Mouse (Mus musculus): ENCODE measurements around the gene Tanc2.
A peak's percentile ranks its signal among the peaks of the same experiment; 100 is the strongest.

Tanc2 gene

GRCm38 (mm10) chr11:105589877-105590641 lies at the start of gene Tanc2:
Tanc2 (plus strand) TSS chr11:105589986.
- DNase-seq = peak; percentile 20 to 24

GRCm38 (mm10) chr11:105540781-105541180 lies 49.0 kb upstream of the Tanc2 start:
- no peak for DNase-seq

DNA sequence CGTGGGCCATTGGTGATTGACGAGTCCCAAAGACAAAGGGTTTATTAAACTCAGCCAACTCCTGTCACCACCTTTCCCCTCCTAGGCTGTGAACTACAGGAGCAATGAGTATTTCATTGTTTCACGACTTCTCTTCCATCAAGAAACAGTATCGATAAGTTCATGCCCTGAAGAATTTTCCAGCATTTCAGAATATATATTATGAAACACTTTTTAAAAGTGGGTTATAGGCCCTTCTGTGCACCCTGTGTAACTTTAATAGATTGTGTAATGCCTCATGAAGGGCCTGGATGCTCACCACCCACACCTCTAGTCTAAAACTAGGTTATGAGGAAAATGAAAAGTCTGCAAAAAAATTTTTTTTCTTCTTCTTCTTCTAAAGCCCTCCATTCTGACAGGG lies 48.4 kb upstream of the Tanc2 start:
- DNase-seq = no peak

GRCm38 (mm10) chr11:105542129-105542528 lies 47.7 kb upstream of the Tanc2 start:
- no peak for DNase-seq

DNA sequence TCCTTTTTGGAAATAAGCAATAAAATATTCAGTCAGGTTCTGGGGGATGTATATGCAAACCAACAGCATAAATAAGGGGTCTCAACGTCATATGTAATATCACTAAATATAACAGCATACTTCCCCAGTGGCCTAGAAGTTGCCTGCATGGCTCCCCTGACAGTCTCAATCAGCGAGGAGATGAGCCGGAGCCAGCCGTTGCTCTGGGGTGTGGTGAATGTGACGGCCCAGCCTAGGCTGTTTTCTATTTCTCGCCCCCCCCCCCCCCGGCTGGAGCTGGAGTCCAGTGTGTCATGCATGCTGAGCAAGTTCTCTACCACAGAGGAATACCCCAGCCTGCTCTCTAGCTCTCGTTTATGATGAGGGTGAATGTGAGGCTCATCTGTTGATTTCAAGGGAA lies 44.0 kb upstream of the Tanc2 start:
- DNase-seq = no peak

GRCm38 (mm10) chr11:105546393-105546792 lies 43.4 kb upstream of the Tanc2 start:
- DNase-seq = no peak

DNA sequence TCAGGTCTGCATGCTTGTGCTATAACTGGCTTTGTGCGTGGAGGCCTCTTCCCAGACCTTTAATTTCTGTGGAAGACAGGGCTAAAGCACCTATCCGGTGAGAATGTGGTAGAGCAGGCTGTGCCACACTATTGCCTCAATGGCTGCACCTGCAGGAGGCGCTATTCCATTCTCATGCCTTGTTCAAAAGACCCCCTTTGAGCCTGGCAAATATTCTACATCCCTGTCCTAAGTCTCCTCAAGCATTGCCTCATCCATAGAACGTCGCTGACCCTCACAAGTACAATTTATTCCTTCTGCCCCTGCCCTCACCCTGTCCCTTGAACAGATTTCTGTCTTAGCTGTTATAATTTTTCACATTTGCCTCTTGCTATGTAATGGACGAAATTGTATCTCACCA lies 41.4 kb upstream of the Tanc2 start:
- no peak for DNase-seq

GRCm38 (mm10) chr11:105549164-105550121 lies 40.3 kb upstream of the Tanc2 start:
- no peak for DNase-seq

GRCm38 (mm10) chr11:105557285-105557684 lies 32.5 kb upstream of the Tanc2 start:
- no peak for DNase-seq

- no peak for DNase-seq
These were observed 31.7 kb upstream of the Tanc2 start for GRCm38 (mm10) chr11:105558091-105558490.

- no peak for DNase-seq
These were observed 30.8 kb upstream of the Tanc2 start for GRCm38 (mm10) chr11:105558803-105559505.

DNA sequence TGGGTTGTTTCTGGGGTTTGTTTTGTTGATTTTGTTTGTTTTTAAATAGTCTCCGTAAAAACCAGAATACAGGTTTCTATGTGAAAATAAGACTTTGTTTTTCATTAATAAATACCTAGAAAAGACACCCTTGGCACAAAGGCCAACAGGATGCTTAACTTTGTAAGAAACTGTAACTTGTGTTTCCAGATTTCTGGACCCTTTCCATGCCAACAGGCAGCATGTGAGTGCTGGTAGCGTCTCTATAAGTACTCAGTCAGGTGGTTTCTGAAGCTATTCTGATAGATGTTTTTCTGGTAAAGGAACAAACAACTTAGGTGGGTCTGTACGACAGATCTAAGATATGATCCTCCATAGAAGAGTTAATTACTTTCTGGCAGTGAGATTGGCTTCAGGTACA lies 26.2 kb upstream of the Tanc2 start:
- no peak for DNase-seq

GRCm38 (mm10) chr11:105567221-105567641 lies 22.6 kb upstream of the Tanc2 start:
- no peak for DNase-seq

- DNase-seq = no peak
These were observed 17.8 kb upstream of the Tanc2 start for GRCm38 (mm10) chr11:105571996-105572395.

GRCm38 (mm10) chr11:105574241-105574640 lies 15.5 kb upstream of the Tanc2 start:
- DNase-seq = no peak

DNA sequence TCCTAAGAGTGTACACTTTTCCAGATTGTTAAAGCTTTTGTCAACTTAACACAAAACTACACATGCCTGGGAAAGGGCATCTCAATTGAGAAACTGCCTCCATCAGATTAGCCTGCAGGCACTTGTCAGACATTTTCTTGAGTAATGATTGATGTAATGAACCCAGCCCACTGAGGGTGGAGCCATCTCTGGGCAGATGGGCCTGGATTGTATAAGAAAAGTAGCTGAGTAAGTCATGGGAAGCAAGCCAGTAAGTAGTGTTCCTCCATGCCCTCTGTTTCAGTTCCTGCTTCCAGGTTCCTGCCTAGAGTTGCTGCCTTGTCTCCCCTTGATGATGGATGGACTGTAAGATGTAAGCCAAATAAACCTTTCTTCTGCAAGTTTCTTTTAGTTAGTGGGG lies 12.6 kb upstream of the Tanc2 start:
- DNase-seq = no peak

GRCm38 (mm10) chr11:105582020-105582419 lies 7.8 kb upstream of the Tanc2 start:
- no peak for DNase-seq

DNA sequence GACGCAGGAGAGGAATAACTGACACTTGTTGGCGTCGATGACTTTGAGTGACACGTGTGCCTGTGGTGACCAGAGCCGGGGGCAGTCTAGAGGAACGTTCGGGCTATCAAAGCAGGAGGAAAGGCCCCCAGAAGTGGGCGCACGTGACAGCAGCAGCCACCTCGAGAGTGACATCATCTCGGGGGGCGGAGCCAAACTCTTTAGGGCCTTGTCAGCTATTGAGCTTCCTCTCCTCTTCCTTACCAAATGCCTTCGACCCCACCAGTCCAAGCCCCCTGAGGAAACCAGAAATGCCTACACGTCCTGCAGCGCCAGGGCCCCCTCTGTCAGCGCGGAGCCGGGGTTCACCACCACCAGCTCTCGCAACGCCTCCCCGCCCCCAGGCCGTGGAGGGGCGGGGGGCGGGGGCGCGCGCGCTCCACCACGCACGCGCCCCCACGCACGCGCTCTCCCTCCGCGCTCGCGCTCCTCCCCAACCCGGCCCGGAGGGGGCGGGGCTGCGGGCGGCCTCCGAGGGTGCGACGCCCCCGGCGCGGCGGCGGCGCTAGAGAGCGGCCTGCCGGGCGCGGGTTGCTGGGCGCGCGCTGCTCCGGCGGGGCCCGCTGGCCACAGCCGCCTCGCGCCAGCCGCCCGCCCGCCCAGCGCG lies 432 bp upstream of the Tanc2 start:
- peak; percentile 74 to 81 for DNase-seq

- DNase-seq = peak in 1 of 2 experiments; percentile 7
These were observed 2.1 kb downstream of the Tanc2 start for GRCm38 (mm10) chr11:105591905-105592304.

- no peak for DNase-seq
These were observed 12.4 kb downstream of the Tanc2 start for GRCm38 (mm10) chr11:105602177-105602576.

GRCm38 (mm10) chr11:105626201-105626600 lies 36.4 kb downstream of the Tanc2 start:
- DNase-seq = no peak

DNA sequence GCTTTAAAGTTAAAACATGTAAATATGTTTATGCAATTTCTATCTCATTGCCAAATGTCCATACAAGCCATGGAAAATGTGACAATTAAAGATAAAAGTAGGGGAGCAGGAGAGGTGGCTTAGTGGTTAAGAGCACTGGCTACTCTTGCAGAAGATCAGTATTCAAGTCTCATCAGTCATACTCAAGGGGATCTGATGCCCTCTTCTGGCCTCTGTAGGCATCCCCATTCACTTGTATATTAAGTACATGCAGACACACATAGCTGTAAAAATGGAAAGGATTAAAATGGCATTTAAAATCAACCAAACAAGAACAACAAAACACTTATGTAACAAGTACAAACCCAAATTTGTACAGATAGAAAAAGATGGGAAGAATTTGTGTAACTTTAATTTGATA lies 54.2 kb downstream of the Tanc2 start:
- no peak for DNase-seq

DNA sequence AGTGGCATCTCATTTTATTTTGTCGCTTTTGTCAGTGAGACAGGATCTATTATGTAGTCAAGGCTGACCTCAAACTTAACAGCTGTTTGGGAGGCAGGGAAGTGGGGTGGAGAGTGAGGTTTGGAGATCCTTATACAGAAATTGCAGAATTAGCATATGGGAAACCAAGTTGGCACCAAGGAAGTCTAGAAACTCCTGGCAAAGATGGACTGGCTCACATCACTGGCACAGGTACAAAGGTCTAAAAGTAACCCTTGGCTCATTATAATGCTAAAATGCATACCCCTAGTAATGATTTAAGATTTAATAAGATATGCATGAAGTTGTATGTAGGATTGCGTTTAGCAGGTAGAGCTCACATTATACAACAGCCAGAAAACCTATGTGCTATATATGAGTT lies 58.2 kb downstream of the Tanc2 start:
- DNase-seq = no peak
